Mouse (Mus musculus) liver, embryonic 14.5 days (tissue): ENCODE data around the gene Ppp1r17.

ENCODE experiments used
- CTCF ChIP-seq: IDR thresholded peaks from 2 replicates; pipeline ENCODE4 v1.5.1; 2016; ENCODE audit warnings: antibody characterized with exemption, low read depth, control low read depth
- EP300 ChIP-seq: IDR thresholded peaks from 2 replicates; pipeline ENCODE4 v1.6.1; 2016; ENCODE audit warnings: antibody characterized with exemption, low read depth

GRCm38 (mm10) chr6:56039476-56040055, 22.3 kb downstream of the Ppp1r17 start:
- TF ChIP-seq EP300, result no peak
- no peak for TF ChIP-seq CTCF
